Mouse (Mus musculus): Measurements from ENCODE around the gene Ubald2.

- no peak for TF ChIP-seq CTCF (IDR thresholded peaks at IDR 0.05; ENCODE audit: low read depth)
- TF ChIP-seq EP300 (IDR thresholded peaks at IDR 0.05; ENCODE audit: low read depth) = peak; percentile 58; the same call in 1 of the 2 replicates
These were observed at the start of gene Ubald2 for GRCm38 (mm10) chr11:116433356-116434286.
